Mouse (Mus musculus) liver, embryonic 11.5 days (tissue): ENCODE measurements around the gene Pip4k2c. TPM values are rescaled to one million over a fixed set of nuclear protein-coding genes. Genes with fewer than 3 reads are reported as not detected.

Experiments used
- ATAC-seq: fragments of 200-750 bp; cut with Nextera tagmentation; replicated peaks from 2 replicates; pipeline ENCODE4 v1.8.0; 2017; ENCODE audit warnings: moderate number of reproducible peaks, mild to moderate bottlenecking, moderate TSS enrichment, moderate library complexity; ENCODE audit not compliant: low FRiP score
- DNase-seq: peaks from one replicate; pipeline ENCODE4 v3.0.0-alpha.2; 2017; ENCODE audit warnings: low spot score
- H3K27ac ChIP-seq: fragments of 300-500 bp; sonication (generic); 2 replicates; pipeline ENCODE4 v1.5.1; 2014; ENCODE audit warnings: mild to moderate bottlenecking, low read depth, low read length, control low read depth
- H3K27me3 ChIP-seq: fragments of 300-500 bp; sonication (generic); replicated peaks from 2 replicates; pipeline ENCODE4 v1.6.1; 2014; ENCODE audit warnings: low read length, mixed read lengths; ENCODE audit not compliant: control insufficient read depth, insufficient read depth
- H3K36me3 ChIP-seq: fragments of 300-500 bp; sonication (generic); 2 replicates; pipeline ENCODE4 v1.6.1; 2014; ENCODE audit warnings: mild to moderate bottlenecking, low read length, moderate library complexity, mixed read lengths; ENCODE audit not compliant: control insufficient read depth, insufficient read depth
- H3K4me1 ChIP-seq: fragments of 300-500 bp; sonication (generic); replicated peaks from 2 replicates; pipeline ENCODE4 v1.6.1; 2014; ENCODE audit warnings: low read length, mixed read lengths; ENCODE audit not compliant: control insufficient read depth, insufficient read depth
- H3K4me2 ChIP-seq: fragments of 300-500 bp; sonication (generic); 2 replicates; pipeline ENCODE4 v1.6.1; 2014; ENCODE audit warnings: mild to moderate bottlenecking, control low read depth, moderate library complexity
- H3K4me3 ChIP-seq: fragments of 300-500 bp; sonication (generic); 2 replicates; pipeline ENCODE4 v1.5.1; 2014; ENCODE audit warnings: low read depth, low read length, control low read depth
- H3K9ac ChIP-seq: fragments of 300-500 bp; sonication (generic); 2 replicates; pipeline ENCODE4 v1.6.1; 2014; ENCODE audit warnings: low read depth, low read length, control low read depth
- H3K9me3 ChIP-seq: fragments of 300-500 bp; sonication (generic); 2 replicates; pipeline ENCODE4 v1.6.1; 2016; ENCODE audit warnings: low read length, inconsistent platforms, mixed read lengths; ENCODE audit not compliant: control insufficient read depth
- WGBS: fragments of 180-500 bp; shearing (Covaris S2); extraction: QIAGEN DNeasy Blood & Tissue Kit; methylation state at CpG from one replicate; pipeline ENCODE4 v1.1.7; 2014; 5-methylcytosine and 5-hydroxymethylcytosine counted together
- polyA plus RNA-seq: library from polyadenylated mRNA; unstranded; fragments of >200 nt; fragmentation: Nextera tagmentation; extraction: Ambion mirVana; gene quantifications from 2 replicates; pipeline ENCODE4 v1.2.1, GENCODE M21; 2014

The Pip4k2c gene
- polyA plus RNA-seq, 1 experiment from 2014 or later = 43.4 TPM

DNA sequence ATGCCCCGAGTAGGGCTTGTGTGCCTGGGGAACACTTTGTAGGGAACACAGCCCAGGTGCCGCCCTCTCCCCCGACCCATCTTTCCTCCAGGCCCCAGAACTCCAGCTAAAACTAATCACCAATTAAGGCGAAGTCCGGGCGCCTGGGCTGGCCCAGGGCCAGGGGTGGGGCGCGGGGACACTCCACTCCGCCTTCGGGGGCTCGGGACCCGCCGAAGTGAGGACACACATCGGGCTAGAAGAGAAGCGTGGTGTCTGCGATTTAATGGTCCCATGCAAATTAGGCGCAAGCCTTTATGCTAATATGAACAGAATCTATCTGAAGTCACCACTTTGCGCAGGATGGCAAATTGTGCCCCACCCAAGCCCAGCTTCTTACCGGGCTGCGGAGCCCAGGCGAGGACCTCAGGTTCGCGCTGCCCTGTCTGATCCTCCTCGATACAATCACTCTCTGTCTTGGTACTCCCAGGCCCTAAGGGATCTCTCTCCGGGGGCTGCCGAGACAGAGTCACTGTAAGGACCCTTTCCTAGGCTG lies 22.2 kb downstream of the Pip4k2c start:
- peak overlapping the region; percentile 86 for H3K27ac ChIP-seq
- ATAC-seq (peak; percentile 48), DNase-seq (peak; percentile 74)
- H3K36me3 ChIP-seq = peaks cover 8% of the 10 kb centered on the region
- H3K27me3 ChIP-seq = no peaks in the 10 kb centered on the region
- WGBS = 1% methylated on average over 26 of the region's 26 CpGs
- H3K9ac ChIP-seq = peak overlapping the region; percentile 67
- peak overlapping the region; percentile 66 for H3K4me3 ChIP-seq
- no peaks in the 10 kb centered on the region for H3K9me3 ChIP-seq
- peaks cover 54% of the 10 kb centered on the region for H3K4me1 ChIP-seq
- peak overlapping the region; percentile 92 for H3K4me2 ChIP-seq

DNA sequence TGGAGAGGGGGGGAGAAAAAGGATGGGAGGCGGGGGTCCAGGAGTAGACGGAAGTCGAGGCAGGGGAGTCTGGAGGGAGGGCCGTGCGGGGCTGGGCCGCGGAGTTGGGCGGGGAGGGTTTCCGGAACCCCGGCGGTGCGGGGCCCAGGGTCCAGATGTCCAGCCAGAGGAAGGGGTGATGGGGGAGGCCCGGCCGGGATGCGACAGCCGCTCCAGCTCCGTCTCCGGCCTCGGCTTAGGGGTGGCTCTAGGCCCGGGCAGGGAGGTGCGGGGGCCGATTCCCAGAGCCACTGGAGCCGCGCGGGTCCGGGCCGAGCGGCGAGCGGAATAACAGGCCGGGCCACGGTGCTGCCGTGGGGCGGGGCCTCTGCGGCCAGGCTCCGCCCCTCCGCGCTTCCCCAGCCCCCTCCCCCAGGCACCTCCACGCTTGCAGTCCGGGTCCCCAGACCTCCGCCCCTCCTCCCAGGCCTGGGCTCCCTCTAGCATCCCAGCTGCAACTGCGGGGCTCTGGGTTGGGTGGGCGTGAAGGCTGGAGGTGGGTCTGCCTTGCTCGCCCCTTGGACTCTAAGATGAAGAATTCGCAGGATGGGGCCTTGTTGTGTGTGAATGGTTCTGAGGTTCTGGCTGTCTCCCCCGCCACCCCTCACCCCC lies 22.8 kb downstream of the Pip4k2c start:
- Histone ChIP-seq H3K4me3 (peak overlapping the region; percentile 66), H3K4me2 (peak overlapping the region; percentile 92), H3K36me3 (peaks cover 8% of the 10 kb centered on the region), H3K9me3 (no peaks in the 10 kb centered on the region), H3K4me1 (peaks cover 56% of the 10 kb centered on the region), H3K27ac (peak overlapping the region; percentile 86), H3K9ac (peak overlapping the region; percentile 67), H3K27me3 (no peaks in the 10 kb centered on the region)
- under 1% methylated on average over 39 of the region's 46 CpGs for WGBS
- DNase-seq (peak; percentile 84), ATAC-seq (peak; percentile 70)

DNA sequence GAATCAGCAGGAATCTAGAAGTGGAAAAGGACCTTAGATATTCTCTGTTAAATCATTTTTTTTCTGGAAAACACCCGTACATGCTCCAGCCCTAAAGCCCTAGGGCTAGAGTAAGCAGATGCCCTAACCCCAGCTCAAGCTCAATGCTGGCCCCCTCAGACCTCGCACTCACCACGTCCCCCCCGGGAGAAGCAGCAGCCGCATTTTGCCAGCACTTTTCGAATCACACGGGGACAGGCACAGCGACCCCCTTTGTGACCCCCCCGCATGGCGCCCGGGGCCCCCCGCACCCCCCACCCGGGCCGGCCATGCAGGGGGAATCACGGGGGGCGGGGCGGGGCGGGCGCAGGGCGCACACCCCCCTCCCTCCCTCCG lies 23.3 kb downstream of the Pip4k2c start:
- Histone ChIP-seq H3K4me3 (peak overlapping the region; percentile 66), H3K9me3 (no peaks in the 10 kb centered on the region), H3K27me3 (peaks cover 4% of the 10 kb centered on the region; the same call in 1 of the 2 replicates), H3K27ac (peak overlapping the region; percentile 86; the same call in 1 of the 2 replicates), H3K9ac (peak overlapping the region; percentile 67), H3K4me1 (peaks cover 51% of the 10 kb centered on the region), H3K36me3 (peaks cover 8% of the 10 kb centered on the region), H3K4me2 (peak overlapping the region; percentile 92)
- WGBS = 4% methylated on average over 17 of the region's 21 CpGs
- DNase-seq = no peak
- ATAC-seq = no peak

DNA sequence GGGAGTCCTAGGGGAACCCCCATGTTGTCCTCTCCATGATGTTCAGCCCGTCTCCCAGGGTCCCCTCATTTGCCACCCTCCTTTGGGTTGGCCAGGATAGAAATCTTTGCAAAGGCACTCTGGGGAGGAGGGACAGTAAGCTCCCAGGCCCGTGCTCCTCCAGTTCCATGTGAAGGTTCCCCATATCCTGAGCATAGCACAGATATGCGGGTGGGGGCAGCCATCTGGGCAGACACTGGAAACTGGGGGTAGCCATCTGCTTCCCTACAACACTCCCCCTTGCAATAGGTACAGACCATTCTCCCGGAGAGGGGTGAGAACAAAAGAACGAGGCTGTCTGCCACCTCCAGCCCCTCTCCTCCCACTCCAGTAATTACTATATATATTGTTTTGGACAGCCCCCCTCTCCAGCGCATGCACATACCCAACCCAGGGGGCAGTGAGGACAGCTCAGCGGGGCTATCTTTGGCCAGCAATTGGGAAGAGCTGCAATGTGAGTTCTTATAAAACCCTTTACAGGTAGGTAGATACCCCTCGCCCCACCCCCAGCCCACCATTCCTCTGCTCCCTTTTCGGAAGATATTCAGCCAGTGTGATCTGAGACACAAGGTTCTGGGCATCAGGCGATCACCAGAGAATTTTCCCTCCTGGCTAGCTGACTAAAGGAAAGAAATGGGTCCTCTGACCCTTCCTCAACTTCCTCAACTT lies 23.9 kb downstream of the Pip4k2c start:
- Histone ChIP-seq H3K27me3 (peaks cover 5% of the 10 kb centered on the region; the same call in 1 of the 2 replicates), H3K27ac (no peak overlapping the region), H3K4me3 (peak overlapping the region; percentile 66), H3K9ac (peak overlapping the region; percentile 67), H3K36me3 (peaks cover 8% of the 10 kb centered on the region), H3K4me2 (peak overlapping the region; percentile 92), H3K4me1 (peaks cover 46% of the 10 kb centered on the region), H3K9me3 (no peaks in the 10 kb centered on the region)
- DNase-seq = no peak
- WGBS = 51% methylated on average over 10 of the region's 10 CpGs
- no peak for ATAC-seq

DNA sequence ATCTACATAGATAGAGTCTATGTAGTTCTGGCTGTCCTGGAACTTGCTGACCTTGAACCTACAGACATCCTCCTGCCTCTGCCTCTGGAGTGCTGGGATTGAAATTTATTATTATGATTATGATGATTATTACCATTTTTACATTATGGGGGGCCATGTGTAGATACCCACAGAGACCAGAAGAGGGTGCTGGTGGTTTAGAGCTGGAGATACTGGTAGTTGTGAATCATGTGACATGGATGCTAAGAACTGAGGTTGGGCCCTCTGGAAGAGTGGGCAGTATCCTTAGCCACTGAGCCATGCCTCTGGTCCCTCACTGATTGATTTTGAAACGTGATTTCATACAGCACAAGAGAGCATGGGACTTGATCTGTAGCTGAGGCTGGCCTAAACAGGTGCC lies 24.9 kb downstream of the Pip4k2c start:
- peaks cover 7% of the 10 kb centered on the region for H3K27me3 ChIP-seq
- 83% methylated on average over 1 of the region's 1 CpGs for WGBS
- ATAC-seq (no peak), DNase-seq (no peak)
- H3K27ac ChIP-seq = no peak overlapping the region
- H3K4me2 ChIP-seq = no peak overlapping the region
- peaks cover 6% of the 10 kb centered on the region for H3K36me3 ChIP-seq
- H3K4me3 ChIP-seq = no peak overlapping the region
- no peaks in the 10 kb centered on the region for H3K9me3 ChIP-seq
- H3K9ac ChIP-seq = no peak overlapping the region
- H3K4me1 ChIP-seq = peaks cover 37% of the 10 kb centered on the region

DNA sequence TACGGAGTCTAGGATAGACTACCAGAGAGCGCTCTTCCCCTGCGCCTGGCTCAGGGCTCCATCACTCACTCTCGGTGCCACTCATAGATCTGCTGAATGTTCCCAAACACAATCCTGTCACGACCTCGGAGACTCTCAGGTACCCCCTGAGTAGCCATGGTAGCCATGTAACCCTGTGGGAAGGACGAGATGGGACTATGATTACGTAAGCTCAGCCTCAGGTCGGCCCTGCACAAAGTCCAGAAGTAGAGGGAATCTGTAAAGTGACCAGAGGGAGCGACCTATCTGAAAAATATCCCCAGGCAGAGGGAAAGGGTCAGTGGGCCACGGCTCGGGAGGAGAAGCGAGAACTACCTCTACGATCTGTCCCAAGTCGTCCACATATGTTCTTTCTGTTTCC lies 25.9 kb downstream of the Pip4k2c start:
- Histone ChIP-seq H3K9me3 (no peaks in the 10 kb centered on the region), H3K4me2 (no peak overlapping the region; the same call in 1 of the 2 replicates), H3K9ac (no peak overlapping the region), H3K27me3 (peaks cover 17% of the 10 kb centered on the region), H3K4me3 (no peak overlapping the region), H3K36me3 (peaks cover 6% of the 10 kb centered on the region), H3K27ac (no peak overlapping the region), H3K4me1 (peaks cover 34% of the 10 kb centered on the region)
- 78% methylated on average over 15 of the region's 15 CpGs for WGBS
- ATAC-seq (no peak), DNase-seq (no peak)

DNA sequence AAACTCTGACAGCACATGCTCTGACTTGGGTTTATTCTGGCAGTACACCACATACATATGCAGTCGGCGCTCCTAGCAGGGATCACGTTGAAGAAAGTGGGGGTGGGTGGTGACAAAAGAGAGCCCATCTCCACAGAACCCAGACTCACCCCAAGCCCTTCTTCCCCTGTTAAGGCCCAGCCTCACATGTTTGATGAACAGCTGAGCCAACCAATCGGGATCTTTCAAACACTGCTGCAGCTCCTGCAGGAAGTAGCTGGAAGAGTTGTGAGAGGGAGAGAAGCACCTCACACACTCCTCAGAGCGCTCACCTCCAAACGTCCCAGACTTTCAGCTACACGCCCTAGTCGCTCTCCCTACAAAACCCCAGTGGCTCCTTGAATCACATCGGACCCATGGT lies 26.3 kb downstream of the Pip4k2c start:
- Histone ChIP-seq H3K9ac (no peak overlapping the region), H3K4me1 (peaks cover 34% of the 10 kb centered on the region), H3K36me3 (peaks cover 6% of the 10 kb centered on the region), H3K4me2 (no peak overlapping the region; the same call in 1 of the 2 replicates), H3K4me3 (no peak overlapping the region), H3K27ac (no peak overlapping the region), H3K9me3 (no peaks in the 10 kb centered on the region), H3K27me3 (peaks cover 21% of the 10 kb centered on the region)
- ATAC-seq = no peak
- WGBS = 72% methylated on average over 9 of the region's 9 CpGs
- no peak for DNase-seq

DNA sequence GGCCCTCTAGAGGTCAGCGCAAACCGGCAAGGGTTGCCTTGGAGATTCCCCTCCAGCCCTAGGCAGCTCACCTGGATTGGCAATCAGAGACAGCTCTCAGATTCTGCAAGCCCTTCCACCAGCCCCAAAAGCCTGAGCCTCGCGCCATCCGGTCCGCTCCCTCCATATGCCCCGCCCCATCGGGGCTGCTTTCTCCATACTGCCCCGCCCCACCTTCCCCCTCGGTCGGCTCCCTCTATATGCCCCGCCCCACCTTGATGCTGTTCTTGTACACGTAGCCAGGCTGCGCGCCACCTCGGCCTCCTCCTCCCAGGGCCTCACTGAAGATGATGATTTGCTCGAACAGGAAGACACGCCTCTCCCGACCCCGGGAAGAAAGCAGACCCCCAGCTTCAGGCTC lies 27.6 kb downstream of the Pip4k2c start:
- ATAC-seq (peak; percentile 29; the same call in 1 of the 2 replicates), DNase-seq (no peak)
- peaks cover 43% of the 10 kb centered on the region for H3K4me1 ChIP-seq
- H3K27ac ChIP-seq = no peak overlapping the region
- H3K36me3 ChIP-seq = peaks cover 6% of the 10 kb centered on the region
- WGBS = 18% methylated on average over 20 of the region's 20 CpGs
- no peak overlapping the region for H3K9ac ChIP-seq
- H3K27me3 ChIP-seq = peaks cover 34% of the 10 kb centered on the region
- no peak overlapping the region; the same call in 1 of the 2 replicates for H3K4me3 ChIP-seq
- H3K4me2 ChIP-seq = peak overlapping the region; percentile 41
- no peaks in the 10 kb centered on the region for H3K9me3 ChIP-seq
